Mouse (Mus musculus) thymus, postnatal 0 days (tissue): Measurements from ENCODE around the gene Mrgpra6. TPM values are rescaled to one million over a fixed set of nuclear protein-coding genes. Genes with fewer than 3 reads are reported as not detected.

ENCODE experiments used
- DNase-seq: peaks from one replicate; pipeline ENCODE4 v3.0.0-alpha.2; 2015; ENCODE audit warnings: low spot score
- polyA plus RNA-seq: library from polyadenylated mRNA; unstranded; fragments of >200 nt; fragmentation: Nextera tagmentation; extraction: Ambion mirVana; gene quantifications from 2 replicates; pipeline ENCODE4 v1.2.1, GENCODE M21; 2015

Gene Mrgpra6
- polyA plus RNA-seq: not detected in 2 replicates

- no peak for DNase-seq
Measured at GRCm38 (mm10) chr7:47204830-47205229, at the start of gene Mrgpra6. TSS of gene Mrgpra6 (minus strand) at chr7:47204920.

- no peak for DNase-seq
Measured at GRCm38 (mm10) chr7:47252770-47253169, 48.0 kb upstream of the Mrgpra6 start, which contains the start of gene Mrgpra9. TSS of gene Mrgpra9 (minus strand) at chr7:47252848.

GRCm38 (mm10) chr7:47244658-47245057, 39.9 kb upstream of the Mrgpra6 start:
- DNase-seq: peak; percentile 2

- DNase-seq: no peak
Measured at GRCm38 (mm10) chr7:47195271-47195670, 9.4 kb downstream of the Mrgpra6 start.

GRCm38 (mm10) chr7:47170814-47171213, 33.9 kb downstream of the Mrgpra6 start:
- no peak for DNase-seq

- no peak for DNase-seq
Measured at GRCm38 (mm10) chr7:47165028-47165427, 39.7 kb downstream of the Mrgpra6 start.

- no peak for DNase-seq
Measured at GRCm38 (mm10) chr7:47163203-47163602, 41.5 kb downstream of the Mrgpra6 start.

- no peak for DNase-seq
Measured at GRCm38 (mm10) chr7:47158451-47158850, 46.3 kb downstream of the Mrgpra6 start.

- no peak for DNase-seq
Measured at GRCm38 (mm10) chr7:47157743-47158142, 47.0 kb downstream of the Mrgpra6 start.

GRCm38 (mm10) chr7:47155849-47156248, 48.9 kb downstream of the Mrgpra6 start:
- DNase-seq: no peak

GRCm38 (mm10) chr7:47155396-47155795, 49.3 kb downstream of the Mrgpra6 start:
- DNase-seq: no peak

GRCm38 (mm10) chr7:47150420-47151061, 54.2 kb downstream of the Mrgpra6 start:
- peak; percentile 63 for DNase-seq

- no peak for DNase-seq
Measured at GRCm38 (mm10) chr7:47148298-47148697, 56.4 kb downstream of the Mrgpra6 start.

- peak; percentile 18 for DNase-seq
Measured at GRCm38 (mm10) chr7:47146034-47146812, 58.5 kb downstream of the Mrgpra6 start.

- no peak for DNase-seq
Measured at GRCm38 (mm10) chr7:47144299-47144698, 60.4 kb downstream of the Mrgpra6 start.

GRCm38 (mm10) chr7:47139823-47140325, 64.8 kb downstream of the Mrgpra6 start:
- no peak for DNase-seq

Other genes with a start within 250 kb of the Mrgpra6 start
- 6.1 and 6.4 TPM in 2 replicates for gene Uevld, start 246.4 kb downstream of the Mrgpra6 start, polyA plus RNA-seq
- not detected in 2 replicates for gene Gm9999, start 221.3 kb downstream of the Mrgpra6 start, polyA plus RNA-seq
- 14.7 and 15.1 TPM in 2 replicates for gene Spty2d1, start 196.5 kb downstream of the Mrgpra6 start, polyA plus RNA-seq
- gene Tmem86a, start 154.3 kb downstream of the Mrgpra6 start, polyA plus RNA-seq: 20.5 and 21.3 TPM in 2 replicates
- gene Ptpn5, start 71.2 kb downstream of the Mrgpra6 start, polyA plus RNA-seq: 0.24 and 0.27 TPM in 2 replicates
- not detected in 2 replicates for gene Mrgpra9, start 47.9 kb upstream of the Mrgpra6 start, polyA plus RNA-seq
- not detected in 2 replicates for gene Mrgpra1, start 149.3 kb upstream of the Mrgpra6 start, polyA plus RNA-seq
- 0.10 TPM in 1 of 2 replicates, not detected in the other for gene Mrgpra2a, start 247.2 kb upstream of the Mrgpra6 start, polyA plus RNA-seq